Mouse (Mus musculus) kidney, embryonic 14.5 days (tissue): ENCODE data around the gene Lgr4. TPM values are rescaled to one million over a fixed set of nuclear protein-coding genes. Genes with fewer than 3 reads are reported as not detected.

ENCODE experiments used
- ATAC-seq: fragments of 200-750 bp; cut with Nextera tagmentation; 2 replicates; pipeline ENCODE4 v1.8.0; 2017; ENCODE audit warnings: moderate number of reproducible peaks, mild to moderate bottlenecking, moderate TSS enrichment, moderate library complexity; ENCODE audit not compliant: low FRiP score, low TSS enrichment
- H3K27ac ChIP-seq: fragments of 300-500 bp; sonication (generic); 2 replicates; pipeline ENCODE4 v1.5.1; 2014; ENCODE audit warnings: low read depth, mild to moderate bottlenecking, low read length, moderate library complexity, mixed read lengths
- H3K27me3 ChIP-seq: fragments of 300-500 bp; sonication (generic); 2 replicates; pipeline ENCODE4 v1.6.1; 2014; ENCODE audit warnings: mild to moderate bottlenecking, low read length; ENCODE audit not compliant: control insufficient read depth, insufficient read depth
- H3K36me3 ChIP-seq: fragments of 300-500 bp; sonication (generic); 2 replicates; pipeline ENCODE4 v1.6.1; 2014; ENCODE audit warnings: low read length, mixed read lengths; ENCODE audit not compliant: control insufficient read depth, insufficient read depth
- H3K4me1 ChIP-seq: fragments of 300-500 bp; sonication (generic); 2 replicates; pipeline ENCODE4 v1.6.1; 2014; ENCODE audit warnings: low read length, mixed read lengths; ENCODE audit not compliant: control insufficient read depth, insufficient read depth
- H3K4me2 ChIP-seq: fragments of 300-500 bp; sonication (generic); replicated peaks from 2 replicates; pipeline ENCODE4 v1.6.1; 2014; ENCODE audit warnings: low read depth, mild to moderate bottlenecking, low read length
- H3K4me3 ChIP-seq: fragments of 300-500 bp; sonication (generic); 2 replicates; pipeline ENCODE4 v1.5.1; 2014; ENCODE audit warnings: mild to moderate bottlenecking, low read length
- H3K9ac ChIP-seq: fragments of 300-500 bp; sonication (generic); 2 replicates; pipeline ENCODE4 v1.6.1; 2014; ENCODE audit warnings: low read depth, mild to moderate bottlenecking, low read length, moderate library complexity
- H3K9me3 ChIP-seq: fragments of 300-500 bp; sonication (generic); 2 replicates; pipeline ENCODE4 v1.6.1; 2016; ENCODE audit warnings: low read length; ENCODE audit not compliant: control insufficient read depth
- WGBS: fragments of 180-500 bp; shearing (Covaris S2); extraction: QIAGEN DNeasy Blood & Tissue Kit; methylation state at CpG from one replicate; pipeline ENCODE4 v1.1.7; 2014; 5-methylcytosine and 5-hydroxymethylcytosine counted together
- polyA plus RNA-seq: library from polyadenylated mRNA; unstranded; fragments of >200 nt; fragmentation: Nextera tagmentation; extraction: Ambion mirVana; gene quantifications from 2 replicates; pipeline ENCODE4 v1.2.1, GENCODE M21; 2014

Gene Lgr4
- polyA plus RNA-seq, 1 experiment from 2014 or later, result 41.7 TPM

DNA sequence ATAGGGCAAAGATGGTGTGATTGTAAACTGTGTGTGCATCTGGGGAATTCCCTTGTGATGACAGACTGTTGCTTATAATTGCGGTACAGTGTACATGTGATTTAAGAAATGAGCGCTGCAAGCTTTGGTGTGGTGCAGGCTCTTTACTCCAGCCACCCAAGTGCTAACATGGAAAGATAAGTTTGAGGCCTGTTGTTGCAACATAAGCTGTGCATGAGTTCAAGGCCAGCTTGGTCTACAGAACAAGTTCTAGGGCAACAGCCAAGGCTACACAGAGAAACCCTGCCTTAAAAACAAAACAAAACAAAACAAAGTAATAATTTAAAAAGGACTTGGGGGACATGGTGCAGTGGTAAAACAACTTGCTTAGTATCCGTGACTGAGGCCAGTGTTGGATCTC lies 17.7 kb downstream of the Lgr4 start:
- no peak overlapping the region for H3K4me2 ChIP-seq
- H3K4me1 ChIP-seq, result peaks cover 32% of the 10 kb centered on the region
- H3K9ac ChIP-seq, result no peak overlapping the region
- no peak for ATAC-seq
- WGBS, result 91% methylated on average over 3 of the region's 3 CpGs
- H3K27me3 ChIP-seq, result no peaks in the 10 kb centered on the region
- H3K27ac ChIP-seq, result no peak overlapping the region
- H3K9me3 ChIP-seq, result no peaks in the 10 kb centered on the region
- H3K36me3 ChIP-seq, result no peaks in the 10 kb centered on the region; the same call in 1 of the 2 replicates
- H3K4me3 ChIP-seq, result no peak overlapping the region

DNA sequence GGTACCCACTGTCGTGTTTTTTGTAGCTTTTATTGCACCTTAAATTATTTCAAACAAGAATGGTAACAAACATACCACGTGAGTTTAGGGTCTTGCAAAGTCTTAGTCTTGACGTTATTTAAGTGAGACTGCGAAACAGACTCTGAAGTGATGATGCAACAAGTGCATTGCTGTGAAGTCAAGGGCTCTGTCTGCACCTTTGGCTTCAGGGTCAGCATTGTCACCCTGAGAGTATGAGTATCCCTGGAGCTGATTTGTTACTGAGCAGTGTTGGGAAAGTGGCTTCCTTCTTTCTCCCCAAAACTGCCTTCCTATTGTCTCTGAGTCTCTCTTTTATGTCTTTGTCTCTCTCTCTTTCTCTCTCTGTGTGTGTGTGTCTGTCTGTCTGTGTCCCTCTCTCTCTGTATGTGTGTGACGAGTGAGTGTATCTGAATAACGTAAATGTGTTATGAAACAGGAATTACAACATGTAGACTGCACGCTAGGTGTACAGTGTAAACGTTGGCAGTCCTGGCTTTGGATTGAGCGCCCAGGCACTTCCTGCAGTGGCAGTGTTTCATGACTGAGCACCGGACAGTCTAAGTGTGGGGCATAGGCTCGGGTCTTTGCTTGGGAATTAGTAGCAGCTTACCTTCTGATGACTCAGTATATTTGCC lies 18.4 kb downstream of the Lgr4 start:
- Histone ChIP-seq H3K4me2 (no peak overlapping the region), H3K27ac (no peak overlapping the region), H3K4me3 (no peak overlapping the region), H3K27me3 (no peaks in the 10 kb centered on the region), H3K4me1 (peaks cover 32% of the 10 kb centered on the region), H3K36me3 (no peaks in the 10 kb centered on the region; the same call in 1 of the 2 replicates), H3K9me3 (no peaks in the 10 kb centered on the region), H3K9ac (no peak overlapping the region)
- ATAC-seq, result no peak
- WGBS, result 60% methylated on average over 11 of the region's 11 CpGs

DNA sequence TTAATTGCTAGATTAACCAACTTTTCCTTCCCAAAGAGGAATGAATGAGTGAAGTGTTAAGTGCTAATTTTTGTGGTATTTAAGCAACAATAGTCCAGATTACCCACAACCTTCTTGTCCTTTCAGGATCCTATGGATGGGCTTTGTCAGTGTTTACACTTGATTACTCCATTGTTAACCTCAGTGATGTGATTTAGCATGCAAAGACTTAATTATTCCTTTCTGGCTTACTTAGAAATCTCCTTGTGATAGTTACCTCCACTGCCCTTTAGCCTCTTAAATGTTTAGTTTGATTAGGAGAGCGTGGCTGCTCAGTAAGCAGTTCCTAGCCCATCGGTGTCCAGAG lies 18.9 kb downstream of the Lgr4 start:
- H3K36me3 ChIP-seq, result no peaks in the 10 kb centered on the region; the same call in 1 of the 2 replicates
- peaks cover 31% of the 10 kb centered on the region for H3K4me1 ChIP-seq
- H3K9me3 ChIP-seq, result no peaks in the 10 kb centered on the region
- no peak overlapping the region for H3K4me2 ChIP-seq
- no peak overlapping the region for H3K27ac ChIP-seq
- no peak overlapping the region for H3K9ac ChIP-seq
- 30% methylated on average over 2 of the region's 2 CpGs for WGBS
- no peak for ATAC-seq
- no peak overlapping the region for H3K4me3 ChIP-seq
- no peaks in the 10 kb centered on the region for H3K27me3 ChIP-seq

DNA sequence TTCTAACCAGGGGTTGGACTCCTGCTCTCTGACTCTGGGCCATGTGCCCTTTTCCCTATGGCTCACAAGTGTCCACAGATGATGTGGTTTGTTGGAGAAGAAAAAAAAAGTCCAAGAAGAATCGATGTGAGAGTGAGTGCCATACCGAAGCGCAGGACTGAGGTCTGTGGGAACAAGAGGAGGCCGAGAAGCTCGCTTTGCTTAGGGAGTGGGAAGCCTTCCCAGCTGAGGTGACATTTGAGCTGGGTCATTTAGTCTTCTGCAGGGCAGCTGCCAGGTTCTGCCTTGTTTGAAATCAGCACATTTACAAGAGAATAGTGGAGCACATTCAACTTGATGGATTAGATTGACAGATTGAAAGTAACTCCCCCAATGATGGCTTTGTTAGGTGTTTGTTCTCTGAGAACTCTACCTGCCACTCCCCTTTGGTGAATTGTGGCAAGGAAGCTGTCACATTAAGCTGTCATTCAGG lies 24.6 kb downstream of the Lgr4 start:
- no peaks in the 10 kb centered on the region for H3K27me3 ChIP-seq
- H3K4me1 ChIP-seq, result peaks cover 9% of the 10 kb centered on the region
- ATAC-seq, result peak; percentile 82
- WGBS, result 13% methylated on average over 5 of the region's 5 CpGs
- no peak overlapping the region for H3K4me3 ChIP-seq
- no peaks in the 10 kb centered on the region for H3K36me3 ChIP-seq
- H3K9me3 ChIP-seq, result no peaks in the 10 kb centered on the region
- H3K9ac ChIP-seq, result no peak overlapping the region
- no peak overlapping the region for H3K27ac ChIP-seq
- no peak overlapping the region for H3K4me2 ChIP-seq

DNA sequence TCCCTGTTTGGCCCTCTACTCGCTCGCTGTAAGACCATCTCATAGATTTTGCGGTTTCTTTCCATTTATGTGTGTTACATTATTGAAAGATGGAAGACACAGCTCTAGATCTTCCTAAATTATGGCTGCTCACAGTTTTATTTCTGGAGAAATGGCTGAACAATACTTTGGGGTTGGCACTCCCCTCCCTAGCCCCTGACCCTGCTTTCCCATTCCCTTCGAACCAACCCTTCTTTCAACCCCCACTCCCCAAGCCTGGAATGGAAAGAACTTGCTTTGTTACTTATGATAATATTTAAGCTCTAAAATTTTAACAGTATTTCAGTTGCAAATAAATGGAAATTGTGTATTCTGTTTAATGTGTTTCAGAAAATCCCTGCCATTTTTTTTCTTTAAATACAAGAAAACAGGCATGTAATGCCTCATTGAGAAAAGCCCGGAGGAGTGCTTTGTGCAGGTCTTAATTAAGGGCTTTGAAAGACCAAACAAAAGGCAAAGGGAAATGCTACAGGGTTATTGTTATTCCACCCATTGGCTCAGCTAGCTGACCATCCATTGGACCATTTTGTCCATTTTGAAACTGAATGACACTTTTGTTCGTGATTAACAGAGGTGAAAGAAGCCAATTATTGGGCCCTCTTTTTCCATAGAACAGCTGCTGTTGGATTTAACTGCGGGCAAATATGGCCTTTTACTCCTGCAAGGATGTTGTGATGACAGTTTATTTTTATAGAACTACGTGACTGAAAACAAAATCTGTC lies 25.5 kb downstream of the Lgr4 start:
- H3K4me2 ChIP-seq, result no peak overlapping the region
- no peak for ATAC-seq
- H3K4me3 ChIP-seq, result no peak overlapping the region
- H3K27ac ChIP-seq, result peak overlapping the region; percentile 43; the same call in 1 of the 2 replicates
- H3K36me3 ChIP-seq, result no peaks in the 10 kb centered on the region
- no peak overlapping the region for H3K9ac ChIP-seq
- peaks cover 9% of the 10 kb centered on the region for H3K4me1 ChIP-seq
- no peaks in the 10 kb centered on the region for H3K27me3 ChIP-seq
- H3K9me3 ChIP-seq, result no peaks in the 10 kb centered on the region
- WGBS, result 54% methylated on average over 8 of the region's 8 CpGs

DNA sequence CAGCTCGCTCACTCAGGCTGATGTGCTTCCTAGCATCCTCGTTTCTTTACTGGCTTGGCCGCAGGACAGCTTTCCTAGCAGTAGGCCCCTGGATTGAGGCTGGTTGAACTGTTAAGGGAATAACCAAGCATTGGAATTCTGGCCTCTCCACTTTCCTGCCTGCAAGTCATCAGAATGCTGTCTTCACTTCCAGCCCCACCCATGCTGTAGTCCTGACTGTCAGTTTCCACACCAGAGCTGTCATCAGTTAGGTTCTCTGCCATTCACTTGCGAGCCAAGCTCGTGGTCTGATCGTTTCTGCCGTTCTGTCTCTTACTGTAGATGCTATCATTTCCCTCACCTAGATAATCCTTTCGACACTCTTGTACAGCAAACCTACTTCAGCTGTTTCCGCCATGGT lies 27.5 kb downstream of the Lgr4 start:
- peaks cover 9% of the 10 kb centered on the region for H3K4me1 ChIP-seq
- no peak overlapping the region for H3K4me3 ChIP-seq
- 76% methylated on average over 9 of the region's 9 CpGs for WGBS
- H3K9ac ChIP-seq, result no peak overlapping the region
- no peak overlapping the region for H3K27ac ChIP-seq
- H3K9me3 ChIP-seq, result no peaks in the 10 kb centered on the region
- H3K27me3 ChIP-seq, result no peaks in the 10 kb centered on the region
- ATAC-seq, result no peak
- H3K4me2 ChIP-seq, result no peak overlapping the region
- no peaks in the 10 kb centered on the region for H3K36me3 ChIP-seq

DNA sequence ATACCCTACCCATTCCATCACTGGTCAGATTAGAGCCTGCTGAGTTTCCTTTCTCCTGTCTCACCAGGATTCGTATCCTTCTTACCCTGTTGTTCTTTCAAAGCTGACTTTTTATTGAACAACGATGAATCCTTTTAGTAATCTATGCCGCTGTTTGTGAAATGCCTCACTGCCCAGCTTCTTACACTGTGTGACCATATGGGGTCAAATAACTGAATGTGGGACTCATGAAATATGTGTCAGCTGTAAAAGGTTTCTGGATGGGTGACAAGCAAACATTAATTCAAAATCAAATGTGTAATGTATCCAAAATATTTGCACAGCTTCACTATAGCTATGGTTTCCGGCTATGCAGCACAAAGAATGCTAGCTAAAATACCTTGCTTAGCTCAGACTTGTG lies 28.1 kb downstream of the Lgr4 start:
- Histone ChIP-seq H3K4me2 (no peak overlapping the region), H3K36me3 (no peaks in the 10 kb centered on the region), H3K27ac (no peak overlapping the region), H3K9me3 (no peaks in the 10 kb centered on the region), H3K27me3 (no peaks in the 10 kb centered on the region), H3K4me1 (peaks cover 9% of the 10 kb centered on the region), H3K4me3 (no peak overlapping the region), H3K9ac (no peak overlapping the region)
- ATAC-seq, result 0 out of 2 replicates have a peak, but pooled peaks have one; percentile 32
- WGBS, result 60% methylated on average over 4 of the region's 4 CpGs

DNA sequence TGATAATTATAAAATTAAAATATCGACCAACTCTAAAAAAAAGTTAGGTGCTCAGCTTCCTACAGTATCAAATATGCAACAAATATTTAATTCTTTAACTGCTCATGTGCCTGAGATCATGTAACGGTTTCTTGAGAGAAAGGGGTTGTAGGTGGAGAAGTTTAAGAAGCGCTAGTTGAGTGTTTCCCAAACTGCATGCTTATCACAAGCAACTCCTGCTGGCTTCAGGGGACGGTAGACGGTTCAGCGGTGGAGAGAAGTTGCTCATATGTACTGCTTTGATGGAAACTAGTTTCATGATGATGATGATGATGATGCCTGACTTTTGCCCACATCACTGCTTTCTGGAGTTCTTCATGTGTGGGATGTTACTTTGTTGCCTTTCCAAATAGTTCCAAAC lies 29.0 kb downstream of the Lgr4 start:
- no peaks in the 10 kb centered on the region for H3K36me3 ChIP-seq
- no peak overlapping the region for H3K4me3 ChIP-seq
- no peak overlapping the region for H3K27ac ChIP-seq
- no peak overlapping the region for H3K4me2 ChIP-seq
- H3K9ac ChIP-seq, result no peak overlapping the region
- peaks cover 9% of the 10 kb centered on the region for H3K4me1 ChIP-seq
- no peaks in the 10 kb centered on the region for H3K9me3 ChIP-seq
- H3K27me3 ChIP-seq, result no peaks in the 10 kb centered on the region
- no peak for ATAC-seq
- 94% methylated on average over 6 of the region's 6 CpGs for whole genome bisulfite sequencing

DNA sequence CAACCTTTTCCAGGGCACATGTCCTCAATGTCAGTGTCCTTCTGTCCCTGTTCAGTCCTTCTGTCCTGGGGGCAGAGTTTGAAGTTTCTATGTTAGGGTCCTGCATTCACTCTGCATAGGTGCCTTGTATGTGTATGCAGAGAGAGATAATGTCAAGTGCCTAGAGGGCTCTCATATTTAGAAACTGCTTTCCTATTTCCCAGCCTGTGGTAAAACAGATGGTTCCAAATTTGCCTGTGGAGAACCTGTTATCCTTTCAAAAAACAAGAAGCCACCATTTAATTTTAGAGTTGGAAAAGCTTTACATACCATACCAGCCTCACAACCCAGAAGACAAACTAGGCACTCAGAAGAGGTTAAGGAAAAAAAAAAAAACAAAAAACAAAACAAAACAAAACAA lies 32.1 kb downstream of the Lgr4 start:
- no peaks in the 10 kb centered on the region for H3K9me3 ChIP-seq
- H3K4me2 ChIP-seq, result no peak overlapping the region
- H3K9ac ChIP-seq, result no peak overlapping the region
- H3K27me3 ChIP-seq, result no peaks in the 10 kb centered on the region
- H3K4me1 ChIP-seq, result peaks cover 12% of the 10 kb centered on the region
- H3K4me3 ChIP-seq, result no peak overlapping the region
- no peak for ATAC-seq
- no peak overlapping the region for H3K27ac ChIP-seq
- H3K36me3 ChIP-seq, result no peaks in the 10 kb centered on the region
